Mouse (Mus musculus) granulocyte monocyte progenitor cell, adult 5-6 weeks (primary cell): ENCODE data around the gene Prkcz. TPM values are rescaled to one million over a fixed set of nuclear protein-coding genes. Genes with fewer than 3 reads are reported as not detected.

ENCODE experiments used
- total RNA-seq, 2 experiments: library from RNA; stranded (forward) in 1 of 2; stranded (reverse) in 1 of 2; fragments of 200-712, 200-1000 nt in 1 of 2; fragments of >200 nt in 1 of 2; fragmentation: Nextera tagmentation in 1 of 2; gene quantifications; 2 replicates each; pipeline ENCODE4 v1.2.3; 2014 to 2017

The Prkcz gene
- total RNA-seq, 2 experiments from 2014 or later, result not detected

Other genes with a start within 250 kb of the Prkcz start
- 18.1 and 19.4 TPM in 2 replicates for gene Ski, start 138.8 kb downstream of the Prkcz start, total RNA-seq (2014; fragmentation: Nextera tagmentation)
- gene Ski, start 138.8 kb downstream of the Prkcz start, total RNA-seq (2017), result 4.7 and 8.6 TPM in 2 replicates
- gene Faap20, start 111.6 kb downstream of the Prkcz start, total RNA-seq (2014; fragmentation: Nextera tagmentation), result 25.0 and 35.2 TPM in 2 replicates
- gene Faap20, start 111.6 kb downstream of the Prkcz start, total RNA-seq (2017), result 14.0 and 17.5 TPM in 2 replicates
- not detected in 2 replicates for gene Gabrd, start 36.8 kb upstream of the Prkcz start, total RNA-seq (2014; fragmentation: Nextera tagmentation)
- gene Gabrd, start 36.8 kb upstream of the Prkcz start, total RNA-seq (2017), result not detected in 2 replicates
- 0.92 TPM in 1 of 2 replicates, not detected in the other for gene Cfap74, start 47.8 kb upstream of the Prkcz start, total RNA-seq (2014; fragmentation: Nextera tagmentation)
- 0.13 TPM in 1 of 2 replicates, not detected in the other for gene Cfap74, start 47.8 kb upstream of the Prkcz start, total RNA-seq (2017)
- not detected in 2 replicates for gene Tmem52, start 107.8 kb upstream of the Prkcz start, total RNA-seq (2014; fragmentation: Nextera tagmentation)
- not detected in 2 replicates for gene Tmem52, start 107.8 kb upstream of the Prkcz start, total RNA-seq (2017)
- gene Gnb1, start 130.0 kb upstream of the Prkcz start, total RNA-seq (2014; fragmentation: Nextera tagmentation), result 220 and 223 TPM in 2 replicates
- 135 and 137 TPM in 2 replicates for gene Gnb1, start 130.0 kb upstream of the Prkcz start, total RNA-seq (2017)
- gene Nadk, start 201.0 kb upstream of the Prkcz start, total RNA-seq (2014; fragmentation: Nextera tagmentation), result 70.8 and 90.6 TPM in 2 replicates
- gene Nadk, start 201.0 kb upstream of the Prkcz start, total RNA-seq (2017), result 74.1 and 76.1 TPM in 2 replicates
- 10.4 and 16.8 TPM in 2 replicates for gene Slc35e2, start 240.1 kb upstream of the Prkcz start, total RNA-seq (2014; fragmentation: Nextera tagmentation)
- 6.9 and 10.3 TPM in 2 replicates for gene Slc35e2, start 240.1 kb upstream of the Prkcz start, total RNA-seq (2017)